Mouse (Mus musculus) cerebellum, adult 2 months (tissue): Measurements from ENCODE around the gene Scnn1b. TPM values are rescaled to one million over a fixed set of nuclear protein-coding genes. Genes with fewer than 3 reads are reported as not detected.

Experiments
- DNase-seq, 2 experiments: peaks; one replicate each; pipeline ENCODE4 v3.0.0; 2021
- H3K27ac ChIP-seq: fragments of 200-500 bp; 2 replicates; pipeline ENCODE4 v1.5.1; 2012; ENCODE audit warnings: low read length, control low read depth, inconsistent platforms; ENCODE audit not compliant: insufficient read depth
- H3K27me3 ChIP-seq: fragments of 200-500 bp; 2 replicates; pipeline ENCODE4 v1.6.1; 2012; ENCODE audit warnings: inconsistent platforms, mild to moderate bottlenecking, low read length, moderate library complexity; ENCODE audit not compliant: control insufficient read depth, insufficient read depth
- H3K4me1 ChIP-seq: fragments of 200-500 bp; 2 replicates; pipeline ENCODE4 v1.6.1; 2011; ENCODE audit warnings: low read length; ENCODE audit not compliant: control insufficient read depth, insufficient read depth
- H3K4me3 ChIP-seq: fragments of 200-500 bp; replicated peaks from 2 replicates; pipeline ENCODE3; 2011; ENCODE audit warnings: mild to moderate bottlenecking, low read depth, low read length, control low read depth; ENCODE audit not compliant: insufficient read depth
- CTCF ChIP-seq: fragments of 200-500 bp; IDR thresholded peaks from 2 replicates; pipeline ENCODE4 v1.5.1; 2011; ENCODE audit warnings: low read depth, mild to moderate bottlenecking, control low read depth, low read length, moderate library complexity, borderline replicate concordance; ENCODE audit not compliant: insufficient read depth
- POLR2A ChIP-seq: fragments of 200-500 bp; IDR thresholded peaks from 2 replicates; pipeline ENCODE4 v1.6.1; 2011; ENCODE audit warnings: low read length, control low read depth, borderline replicate concordance; ENCODE audit not compliant: insufficient read depth
- WGBS: fragments of 180-500 bp; shearing (Covaris S2); methylation state at CpG from one replicate; pipeline ENCODE4 v1.1.7; 2018; 5-methylcytosine and 5-hydroxymethylcytosine counted together
- polyA plus RNA-seq: library from polyadenylated mRNA; depleted of rRNA; stranded (reverse); fragments of >200 nt; gene quantifications from 2 replicates; pipeline ENCODE4 v1.2.3, GENCODE M21; 2012

The Scnn1b gene
- polyA plus RNA-seq, 1 experiment: 1.5 TPM

DNA sequence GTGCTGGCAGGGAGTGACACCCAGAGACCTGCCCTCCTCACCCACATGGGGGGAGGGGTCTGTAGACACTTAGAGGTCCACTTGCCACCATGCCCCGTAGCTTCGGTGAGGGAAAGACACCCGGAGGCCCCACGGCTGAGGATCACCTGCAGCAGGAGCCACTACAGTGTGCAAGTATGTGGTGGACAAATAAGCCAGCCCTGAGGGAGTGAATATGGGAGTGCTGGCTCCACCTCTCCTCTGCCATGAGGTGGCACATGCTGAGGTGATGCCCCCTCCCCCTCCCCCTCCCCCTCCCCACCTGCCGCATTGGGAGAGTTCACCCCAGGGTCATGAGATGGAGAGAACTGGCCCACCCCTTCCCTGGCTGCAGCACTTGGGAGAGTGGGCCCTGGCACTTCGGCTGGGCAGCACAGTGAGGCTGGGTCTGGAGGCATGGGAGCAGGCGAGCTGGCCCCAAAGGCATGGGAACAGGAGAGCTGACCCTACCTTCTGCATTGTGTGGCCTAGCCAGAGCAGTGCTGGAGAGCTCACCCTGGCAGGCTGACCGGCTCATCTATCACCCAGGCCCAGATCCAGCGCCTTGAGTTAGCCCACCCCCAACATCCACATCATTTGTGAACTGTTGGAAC lies 16.2 kb upstream of the Scnn1b start:
- DNase-seq: no peak
- Histone ChIP-seq H3K27me3 (no peaks in the 10 kb centered on the region), H3K4me3 (no peak overlapping the region), H3K4me1 (no peaks in the 10 kb centered on the region), H3K27ac (no peak overlapping the region)
- WGBS: 86% methylated on average over 9 of the region's 9 CpGs
- no peak for TF ChIP-seq POLR2A
- no peak for TF ChIP-seq CTCF

DNA sequence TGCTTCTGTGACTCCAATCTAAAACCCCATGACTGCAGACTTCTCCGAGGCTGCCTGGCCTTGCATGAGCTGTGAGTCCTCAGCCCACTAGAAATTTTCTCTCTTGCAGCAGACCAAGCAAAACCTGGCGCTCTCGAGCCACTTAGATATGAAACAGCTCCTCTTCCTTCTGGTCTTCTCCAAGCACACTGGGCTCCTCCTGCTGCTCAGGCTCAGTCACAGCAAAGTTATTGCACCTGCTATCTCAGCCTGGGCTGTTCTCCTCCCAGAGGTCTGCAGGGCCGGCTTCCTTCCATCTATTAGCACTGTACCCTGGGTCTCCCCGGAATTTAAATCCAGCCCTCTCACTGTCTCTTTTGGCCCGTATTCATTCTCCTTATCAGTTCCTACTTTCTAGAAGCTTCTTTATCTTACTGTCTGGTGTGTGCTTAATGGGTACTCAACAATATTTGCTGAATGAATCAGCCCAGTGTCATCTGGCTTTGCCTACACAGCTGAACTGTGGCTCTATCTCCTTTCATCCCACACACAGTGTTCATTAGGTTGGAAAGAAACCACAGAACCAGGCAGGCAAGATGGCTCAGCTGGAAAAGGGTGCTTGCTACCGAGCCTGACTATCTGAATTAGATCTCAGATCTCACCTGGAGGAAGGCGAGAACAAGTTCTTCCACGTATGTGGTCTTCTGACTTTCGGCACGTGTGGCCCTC lies 7.5 kb upstream of the Scnn1b start:
- TF ChIP-seq POLR2A: no peak
- TF ChIP-seq CTCF: no peak
- H3K4me1 ChIP-seq: no peaks in the 10 kb centered on the region
- 85% methylated on average over 11 of the region's 11 CpGs for WGBS
- no peak overlapping the region for H3K27ac ChIP-seq
- DNase-seq: no peak
- no peak overlapping the region for H3K4me3 ChIP-seq
- no peaks in the 10 kb centered on the region for H3K27me3 ChIP-seq

GRCm38 (mm10) chr7:121858939-121859338 lies 5.9 kb upstream of the Scnn1b start:
- Histone ChIP-seq H3K4me1 (no peaks in the 10 kb centered on the region), H3K27me3 (no peaks in the 10 kb centered on the region; the same call in 1 of the 2 replicates), H3K27ac (no peak overlapping the region), H3K4me3 (no peak overlapping the region)
- TF ChIP-seq POLR2A (no peak), CTCF (no peak)
- DNase-seq: no peak
- WGBS: 84% methylated on average over 8 of the region's 8 CpGs

GRCm38 (mm10) chr7:121871631-121872030 lies 6.8 kb downstream of the Scnn1b start:
- DNase-seq: no peak
- Histone ChIP-seq H3K27ac (no peak overlapping the region), H3K4me1 (no peaks in the 10 kb centered on the region), H3K4me3 (no peak overlapping the region), H3K27me3 (no peaks in the 10 kb centered on the region)
- 88% methylated on average over 3 of the region's 3 CpGs for WGBS
- TF ChIP-seq CTCF: no peak
- TF ChIP-seq POLR2A: no peak

GRCm38 (mm10) chr7:121873998-121874397 lies 9.2 kb downstream of the Scnn1b start:
- TF ChIP-seq CTCF (no peak), POLR2A (no peak)

GRCm38 (mm10) chr7:121874784-121875183 lies 9.9 kb downstream of the Scnn1b start:
- Histone ChIP-seq H3K27ac (no peak overlapping the region), H3K4me1 (no peaks in the 10 kb centered on the region; the same call in 1 of the 2 replicates), H3K27me3 (no peaks in the 10 kb centered on the region), H3K4me3 (no peak overlapping the region)
- DNase-seq: no peak
- TF ChIP-seq POLR2A (no peak), CTCF (no peak)
- 66% methylated on average over 7 of the region's 7 CpGs for WGBS

More at GRCm38 (mm10) chr7:121873998-121874397, 9.2 kb downstream of the Scnn1b start:
- WGBS: 51% methylated on average over 3 of the region's 3 CpGs
- Histone ChIP-seq H3K27ac (no peak overlapping the region), H3K27me3 (no peaks in the 10 kb centered on the region), H3K4me1 (no peaks in the 10 kb centered on the region; the same call in 1 of the 2 replicates), H3K4me3 (no peak overlapping the region)
- no peak for DNase-seq

DNA sequence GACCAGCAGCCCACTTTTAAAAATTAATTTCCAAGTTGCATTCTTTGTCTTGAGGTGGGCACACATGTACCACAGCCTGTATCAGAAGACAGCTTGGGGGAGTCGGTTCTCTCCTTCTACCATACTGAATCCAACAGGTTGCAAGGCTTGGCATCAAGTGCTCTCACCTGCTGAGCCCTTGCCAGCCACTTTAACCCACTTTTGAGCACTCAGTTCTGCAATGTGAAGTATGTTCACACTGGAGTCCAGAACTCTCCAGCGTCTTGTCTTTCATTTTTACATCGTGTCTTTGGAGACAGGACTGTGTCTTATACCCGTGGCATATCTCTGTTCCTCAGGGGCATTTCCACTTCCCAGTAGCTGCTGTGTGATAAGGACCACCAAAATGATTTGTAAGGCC lies 15.4 kb downstream of the Scnn1b start:
- DNase-seq: no peak
- Histone ChIP-seq H3K4me3 (no peak overlapping the region), H3K4me1 (no peaks in the 10 kb centered on the region; the same call in 1 of the 2 replicates), H3K27ac (no peak overlapping the region), H3K27me3 (no peaks in the 10 kb centered on the region)
- WGBS: 86% methylated on average over 4 of the region's 4 CpGs
- TF ChIP-seq CTCF (no peak), POLR2A (no peak)
